Mouse (Mus musculus): ENCODE results near the gene Armc8.

- TF ChIP-seq CTCF (conservative IDR thresholded peaks at IDR 0.05; ENCODE audit: low read length) (no peak), POU5F1 (IDR thresholded peaks at IDR 0.05; ENCODE audit: borderline replicate concordance, low read length) (no peak)
Measured at GRCm38 (mm10) chr9:99552068-99552467, 16.6 kb downstream of the Armc8 start.

All from E14TG2a.4 (cell line).